Mouse (Mus musculus): ENCODE results near the gene Ubqln2. TPM values are rescaled to one million over a fixed set of nuclear protein-coding genes. Genes with fewer than 3 reads are reported as not detected.

The Ubqln2 gene
- polyA plus RNA-seq, 1 experiment from 2014 or later, result 20.7 TPM

- Histone ChIP-seq H3K4me3 (replicated peaks; ENCODE audit: low read depth, low read length) (peak overlapping the region; percentile 64), H3K27me3 (ENCODE audit: insufficient read depth, low read length) (no peaks in the 10 kb centered on the region), H3K9ac (ENCODE audit: low read depth, low read length) (peak overlapping the region; percentile 35), H3K4me1 (replicated peaks; ENCODE audit: insufficient read depth, low read length) (no peaks in the 10 kb centered on the region), H3K9me3 (replicated peaks; ENCODE audit: low read length) (no peaks in the 10 kb centered on the region), H3K36me3 (ENCODE audit: insufficient read depth, low read length) (no peaks in the 10 kb centered on the region), H3K4me2 (ENCODE audit: low read length) (peak overlapping the region; percentile 69), H3K27ac (no peak overlapping the region)
- TF ChIP-seq CTCF (IDR thresholded peaks at IDR 0.05; ENCODE audit: low read depth), result no peak
- peak; percentile 1 for DNase-seq (ENCODE audit: low spot score)
- no peak for ATAC-seq (replicated peaks; ENCODE audit: low FRiP score, low read depth)
- 32% methylated on average over 12 of the region's 12 CpGs for WGBS
Observed at GRCm38 (mm10) chrX:153500047-153500345, 2.0 kb downstream of the Ubqln2 start.

- peak; percentile 57; the same call in 1 of the 2 replicates for TF ChIP-seq CTCF (IDR thresholded peaks at IDR 0.05; ENCODE audit: low read depth)
- no peak overlapping the region for H3K27ac ChIP-seq
- ATAC-seq (replicated peaks; ENCODE audit: low FRiP score, low read depth) (no peak), DNase-seq (ENCODE audit: low spot score) (peak; percentile 4)
- no peaks in the 10 kb centered on the region for H3K9me3 ChIP-seq (replicated peaks; ENCODE audit: low read length)
- no peaks in the 10 kb centered on the region for H3K4me1 ChIP-seq (replicated peaks; ENCODE audit: insufficient read depth, low read length)
- H3K4me2 ChIP-seq (ENCODE audit: low read length), result no peak overlapping the region
- H3K9ac ChIP-seq (ENCODE audit: low read depth, low read length), result no peak overlapping the region
- H3K4me3 ChIP-seq (replicated peaks; ENCODE audit: low read depth, low read length), result no peak overlapping the region
- H3K36me3 ChIP-seq (ENCODE audit: insufficient read depth, low read length), result no peaks in the 10 kb centered on the region
- no peaks in the 10 kb centered on the region for H3K27me3 ChIP-seq (ENCODE audit: insufficient read depth, low read length)
- WGBS, result 60% methylated on average over 9 of the region's 9 CpGs
Observed at GRCm38 (mm10) chrX:153505954-153506353, 7.9 kb downstream of the Ubqln2 start.

- Histone ChIP-seq H3K36me3 (ENCODE audit: insufficient read depth, low read length) (no peaks in the 10 kb centered on the region), H3K4me3 (replicated peaks; ENCODE audit: low read depth, low read length) (no peak overlapping the region), H3K9ac (ENCODE audit: low read depth, low read length) (no peak overlapping the region), H3K27ac (no peak overlapping the region), H3K4me1 (replicated peaks; ENCODE audit: insufficient read depth, low read length) (no peaks in the 10 kb centered on the region), H3K9me3 (replicated peaks; ENCODE audit: low read length) (no peaks in the 10 kb centered on the region), H3K4me2 (ENCODE audit: low read length) (no peak overlapping the region), H3K27me3 (ENCODE audit: insufficient read depth, low read length) (no peaks in the 10 kb centered on the region)
- WGBS, result 82% methylated on average over 5 of the region's 5 CpGs
- no peak for TF ChIP-seq CTCF (IDR thresholded peaks at IDR 0.05; ENCODE audit: low read depth)
- ATAC-seq (replicated peaks; ENCODE audit: low FRiP score, low read depth) (no peak), DNase-seq (ENCODE audit: low spot score) (no peak)
Observed at GRCm38 (mm10) chrX:153515491-153515890, 17.5 kb downstream of the Ubqln2 start.

- ATAC-seq (replicated peaks; ENCODE audit: low FRiP score, low read depth) (no peak), DNase-seq (ENCODE audit: low spot score) (peak; percentile 20)
- no peaks in the 10 kb centered on the region for H3K4me1 ChIP-seq (replicated peaks; ENCODE audit: insufficient read depth, low read length)
- H3K9me3 ChIP-seq (replicated peaks; ENCODE audit: low read length), result no peaks in the 10 kb centered on the region
- TF ChIP-seq CTCF (IDR thresholded peaks at IDR 0.05; ENCODE audit: low read depth), result peak; percentile 57
- no peak overlapping the region for H3K9ac ChIP-seq (ENCODE audit: low read depth, low read length)
- H3K4me3 ChIP-seq (replicated peaks; ENCODE audit: low read depth, low read length), result no peak overlapping the region
- H3K27ac ChIP-seq, result no peak overlapping the region
- no peak overlapping the region for H3K4me2 ChIP-seq (ENCODE audit: low read length)
- no peaks in the 10 kb centered on the region for H3K27me3 ChIP-seq (ENCODE audit: insufficient read depth, low read length)
- H3K36me3 ChIP-seq (ENCODE audit: insufficient read depth, low read length), result no peaks in the 10 kb centered on the region
- WGBS, result 29% methylated on average over 2 of the region's 2 CpGs
Observed at GRCm38 (mm10) chrX:153528399-153528798, 30.4 kb downstream of the Ubqln2 start.

Other genes with a start within 250 kb of the Ubqln2 start
- gene Cypt3, start 60.4 kb downstream of the Ubqln2 start, polyA plus RNA-seq (2015; fragmentation: Nextera tagmentation; extraction: Ambion mirVana), result not detected in 2 replicates
- 10.1 and 11.3 TPM in 2 replicates for gene Kctd12b, start 198.2 kb downstream of the Ubqln2 start, polyA plus RNA-seq (2015; fragmentation: Nextera tagmentation; extraction: Ambion mirVana)
- gene Nbdy, start 225.4 kb downstream of the Ubqln2 start, polyA plus RNA-seq (2015; fragmentation: Nextera tagmentation; extraction: Ambion mirVana), result 132 and 133 TPM in 2 replicates